Mouse (Mus musculus): Measurements from ENCODE around the gene Dpm3.
A peak's percentile ranks its signal among the peaks of the same experiment; 100 is the strongest.

The Dpm3 gene

DNA sequence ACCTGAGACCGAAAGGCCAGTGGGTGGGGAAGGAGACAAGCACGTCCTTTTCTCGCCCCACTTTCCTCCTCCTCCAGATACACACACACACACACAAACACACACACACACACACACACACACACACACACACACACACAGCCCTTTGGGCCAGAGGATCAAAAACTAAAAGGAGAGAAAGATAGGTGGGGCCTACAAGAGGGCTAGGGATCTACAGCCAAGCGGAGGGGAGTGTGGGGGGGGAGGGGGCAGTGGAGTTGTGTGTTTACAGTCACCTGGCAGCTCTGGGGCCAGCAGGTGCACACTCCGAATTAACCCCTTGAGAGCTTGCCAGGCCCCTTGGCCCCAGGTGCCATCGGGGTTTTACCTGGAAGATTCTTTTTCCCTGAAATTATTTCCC is 26.5 kb upstream of the Dpm3 start:
- peak in 1 of 2 experiments; percentile 47 for DNase-seq

GRCm38 (mm10) chr3:89233562-89234110 is 25.5 kb upstream of the Dpm3 start:
- no peak for DNase-seq

GRCm38 (mm10) chr3:89236516-89236915 is 22.6 kb upstream of the Dpm3 start:
- no peak for DNase-seq

- DNase-seq, result no peak
These were observed 21.5 kb upstream of the Dpm3 start for GRCm38 (mm10) chr3:89237682-89238081.

- DNase-seq, result no peak
These were observed 20.7 kb upstream of the Dpm3 start for GRCm38 (mm10) chr3:89238494-89238893.

DNA sequence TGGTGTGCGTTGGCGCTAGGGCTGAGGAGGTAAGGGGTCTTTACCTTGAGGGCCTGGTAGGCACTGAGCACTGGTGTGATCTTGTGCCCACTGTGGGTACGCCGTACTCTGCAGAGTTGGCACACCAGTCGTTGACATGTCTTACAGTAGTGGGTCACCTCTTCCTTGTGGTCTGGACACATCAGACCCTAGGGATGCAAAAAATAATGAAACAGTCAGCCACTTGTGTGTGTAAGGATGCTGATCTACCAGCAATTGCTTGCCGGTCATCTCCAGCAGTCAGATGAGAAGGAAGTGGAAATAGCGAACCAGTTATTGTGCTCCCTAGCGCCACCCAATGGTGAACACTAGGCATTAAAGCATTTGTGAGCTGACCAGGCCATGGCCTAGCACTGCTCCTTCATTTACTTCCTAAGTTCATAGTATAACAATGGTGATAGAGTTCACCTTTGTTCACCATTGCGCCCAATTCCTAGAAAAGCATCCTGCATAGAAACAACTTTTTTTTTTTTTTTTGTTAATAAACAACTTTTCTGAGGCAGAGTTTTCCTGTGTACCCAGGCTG is 16.7 kb upstream of the Dpm3 start:
- DNase-seq, result peak; percentile 69 to 72

- peak; percentile 64 to 82 for DNase-seq
These were observed 15.5 kb upstream of the Dpm3 start for GRCm38 (mm10) chr3:89243609-89244008.

- peak; percentile 58 to 82 for DNase-seq
These were observed 14.8 kb upstream of the Dpm3 start for GRCm38 (mm10) chr3:89244158-89244981.

GRCm38 (mm10) chr3:89244982-89245687 is 14.0 kb upstream of the Dpm3 start:
- no peak for DNase-seq

DNA sequence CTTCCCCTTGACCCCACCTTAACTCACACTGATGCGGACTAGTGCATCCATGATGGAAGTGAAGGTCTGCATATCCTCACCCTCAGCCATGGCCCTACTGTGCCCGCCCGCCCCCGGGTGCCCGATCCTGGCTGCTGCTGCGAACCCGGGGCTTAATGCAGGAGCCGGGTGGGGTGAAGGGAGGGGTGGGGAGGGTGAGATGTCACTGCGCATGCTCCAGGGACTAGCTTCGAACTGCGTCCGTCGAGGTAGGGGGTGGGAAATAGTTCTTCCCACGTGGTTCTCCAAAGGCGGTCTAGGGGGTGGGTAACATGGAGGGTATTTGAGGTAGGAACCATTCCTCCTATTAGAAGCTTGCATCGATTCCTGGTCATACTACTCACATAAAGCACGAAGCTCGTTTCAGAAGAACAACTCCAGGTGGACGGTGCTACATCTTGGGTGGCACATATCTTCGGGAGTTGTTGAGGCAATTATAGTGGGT is 13.4 kb upstream of the Dpm3 start, which contains the start of gene Krtcap2:
Gene Krtcap2 (plus strand): TSS at position 279 of the 484 bp plus-strand sequence.
- DNase-seq, result no peak

DNA sequence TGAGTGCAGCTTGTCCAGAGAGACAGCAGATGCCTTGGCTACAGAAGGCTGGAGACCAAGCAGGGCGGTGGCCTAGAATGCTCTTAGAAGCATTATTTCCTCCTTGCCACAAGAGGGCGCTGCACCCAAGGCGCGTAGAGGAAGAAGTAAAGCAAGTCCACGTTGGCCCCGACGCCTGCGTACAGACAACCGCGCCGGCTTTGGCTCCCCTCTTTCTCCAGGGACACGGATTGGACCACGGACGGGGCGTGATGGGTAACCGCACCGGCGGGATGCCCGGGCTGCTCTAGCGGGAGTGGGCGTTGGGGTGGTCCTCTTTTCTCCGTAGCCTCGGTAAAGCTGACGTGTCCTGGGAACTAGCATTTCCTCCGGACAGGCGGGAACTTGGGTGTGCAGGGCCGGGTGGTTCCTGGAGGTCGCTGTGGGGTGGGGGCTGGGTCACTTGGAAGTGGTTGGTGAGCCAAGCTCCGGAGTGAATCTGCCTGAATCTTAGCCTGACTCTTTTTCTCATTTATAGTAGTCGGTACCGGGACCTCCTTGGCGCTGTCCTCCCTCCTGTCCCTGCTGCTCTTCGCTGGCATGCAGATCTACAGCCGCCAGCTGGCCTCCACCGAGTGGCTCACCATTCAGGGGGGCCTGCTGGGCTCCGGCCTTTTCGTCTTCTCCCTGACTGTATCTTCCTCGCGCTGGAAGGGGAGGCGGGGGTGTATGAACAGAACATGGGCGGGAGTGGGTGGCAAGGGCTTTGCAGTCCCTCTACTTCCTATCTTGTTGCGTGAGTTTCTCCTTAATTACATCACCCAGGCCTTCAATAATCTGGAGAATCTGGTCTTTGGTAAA is 12.7 kb upstream of the Dpm3 start, which contains the start of gene Trim46:
Gene Trim46 (minus strand): TSS at position 49 of the 840 bp plus-strand sequence.
- DNase-seq, result peak; percentile 91 to 94

GRCm38 (mm10) chr3:89247466-89247865 is 11.7 kb upstream of the Dpm3 start:
- no peak for DNase-seq

- DNase-seq, result peak; percentile 88 to 90
These were observed 8.6 kb upstream of the Dpm3 start for GRCm38 (mm10) chr3:89250435-89251040.

DNA sequence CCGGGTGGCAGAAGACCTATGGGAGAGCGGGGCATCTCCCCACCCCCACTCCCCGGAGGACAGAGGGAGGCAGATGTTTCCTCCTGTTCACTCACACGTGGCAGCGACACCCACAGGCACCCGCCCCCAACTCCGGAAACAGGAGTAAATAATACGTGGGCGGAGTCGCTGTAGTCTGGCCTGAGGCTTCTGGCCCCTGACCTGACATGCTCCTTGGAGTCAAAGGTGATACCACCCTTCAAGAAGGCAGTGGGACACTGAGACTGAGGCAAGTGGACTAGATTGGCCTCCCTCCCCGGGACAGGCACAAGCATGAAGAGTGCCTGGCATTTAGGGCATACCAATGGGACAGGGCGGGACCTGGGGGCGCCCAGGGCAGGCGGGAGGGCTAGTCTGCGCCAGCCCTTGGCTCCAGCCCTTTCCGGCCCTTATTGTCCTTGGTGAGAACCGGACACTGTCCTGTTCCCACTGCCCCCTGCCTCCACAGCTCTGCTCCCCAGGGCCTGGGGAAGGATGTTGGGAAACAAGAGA is 7.7 kb upstream of the Dpm3 start:
- peak; percentile 81 to 90 for DNase-seq

DNA sequence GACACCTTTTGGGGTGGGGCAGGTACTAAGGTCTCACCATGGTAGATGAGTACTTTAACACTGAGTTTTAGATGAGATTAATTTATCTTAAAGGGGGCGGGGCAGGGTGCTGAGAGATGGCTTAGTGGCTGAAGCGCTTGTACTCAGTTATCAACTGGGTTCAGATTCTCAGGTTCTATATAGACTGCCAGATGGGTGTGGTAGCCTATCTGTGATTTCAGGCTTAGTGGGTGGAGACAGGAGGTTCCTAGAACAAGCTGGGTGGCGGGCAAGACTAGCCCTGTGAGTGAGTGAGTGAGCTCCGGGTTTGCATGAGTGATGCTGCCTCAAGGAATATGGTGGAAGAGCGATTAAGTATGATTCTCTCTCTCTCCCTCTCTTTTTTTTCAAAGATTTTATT is 4.2 kb upstream of the Dpm3 start:
- no peak for DNase-seq

- DNase-seq, result no peak
These were observed 3.0 kb upstream of the Dpm3 start for GRCm38 (mm10) chr3:89256177-89256576.

- no peak for DNase-seq
These were observed 1.1 kb downstream of the Dpm3 start for GRCm38 (mm10) chr3:89260211-89260610.

- peak; percentile 45 to 68 for DNase-seq
These were observed 3.3 kb downstream of the Dpm3 start for GRCm38 (mm10) chr3:89262417-89262816.

DNA sequence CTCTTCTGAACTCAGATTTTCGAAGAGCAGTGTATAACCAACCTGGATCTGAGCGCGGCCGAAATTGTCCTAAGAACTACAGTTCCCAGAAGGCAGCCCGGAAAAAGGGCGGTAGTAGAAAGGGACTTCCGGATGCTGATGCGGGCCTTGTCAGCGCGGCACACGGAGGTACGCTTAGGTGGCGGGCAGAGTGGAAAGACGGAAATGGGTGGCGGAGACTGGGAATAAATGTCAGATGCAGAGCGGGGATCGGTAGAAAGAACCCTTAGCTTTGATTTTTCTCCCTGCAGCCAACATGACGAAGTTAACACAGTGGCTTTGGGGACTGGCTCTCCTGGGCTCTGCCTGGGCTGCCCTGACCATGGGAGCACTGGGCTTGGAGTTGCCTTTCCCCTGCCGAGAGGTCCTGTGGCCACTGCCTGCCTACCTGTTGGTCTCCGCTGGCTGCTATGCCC is 7.3 kb downstream of the Dpm3 start:
- peak; percentile 85 to 90 for DNase-seq

DNA sequence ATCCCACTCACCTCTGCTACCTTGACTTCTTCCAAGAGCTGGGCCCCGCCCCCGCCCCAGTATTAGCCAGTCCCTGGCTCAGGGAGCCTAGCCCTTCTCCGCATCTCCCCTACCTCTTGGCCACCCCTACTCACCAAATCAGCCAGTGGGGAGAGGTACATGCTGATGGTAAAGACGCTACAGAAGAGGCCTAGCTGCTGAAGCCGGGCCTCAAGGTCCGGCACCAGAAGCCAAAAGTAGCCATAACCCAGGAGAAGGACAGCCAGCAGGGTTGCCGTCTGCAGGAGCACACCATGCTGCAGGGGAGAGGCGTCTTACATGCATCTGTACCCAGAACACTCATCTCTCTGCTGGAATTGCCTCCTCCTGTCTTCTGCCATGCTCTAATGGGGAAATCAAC is 9.8 kb downstream of the Dpm3 start:
- no peak for DNase-seq

DNA sequence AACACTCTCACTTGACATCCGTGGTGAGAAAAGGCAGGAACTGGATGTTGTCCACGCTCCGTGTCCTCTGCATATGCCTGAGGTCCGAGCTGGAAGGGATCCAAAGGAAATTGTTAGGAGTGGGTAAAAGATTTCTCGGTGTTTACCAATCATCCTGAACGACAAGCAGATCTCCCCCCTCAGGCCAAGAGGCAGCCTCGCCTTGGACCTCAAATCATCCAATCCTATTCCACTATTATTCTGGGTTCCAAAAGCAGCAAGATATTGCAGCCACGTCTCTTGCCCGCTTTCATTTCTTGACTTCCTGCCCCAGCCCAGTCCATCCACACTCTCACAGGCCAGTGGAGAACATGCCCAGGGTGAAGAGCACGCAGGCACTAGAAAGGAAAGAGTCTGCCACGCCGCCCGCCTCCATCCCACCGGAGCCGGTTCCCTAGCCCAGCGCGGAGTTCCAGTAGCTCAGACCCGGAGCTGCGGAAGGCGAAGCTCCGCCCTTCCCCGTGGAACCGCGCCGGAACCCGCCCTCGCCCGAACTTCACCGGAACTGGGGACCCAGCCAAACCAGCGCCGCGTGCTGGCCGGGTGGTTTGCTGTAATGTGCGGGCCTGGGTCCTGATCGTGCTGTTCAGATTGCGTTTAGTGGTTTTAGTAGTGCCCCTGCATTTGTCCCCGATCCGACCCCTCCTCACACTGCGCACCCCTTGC is 11.0 kb downstream of the Dpm3 start, which contains the start of gene Slc50a1:
Gene Slc50a1 (minus strand): TSS at position 520 of the 705 bp plus-strand sequence.
- DNase-seq, result peak; percentile 88 to 92

Data from kidney, postnatal 25 days (tissue).